Mouse (Mus musculus) embryonic facial prominence, embryonic 12.5 days (tissue): ENCODE data around the gene Itsn1. TPM values are rescaled to one million over a fixed set of nuclear protein-coding genes. Genes with fewer than 3 reads are reported as not detected.

ENCODE experiments used
- ATAC-seq: fragments of 200-750 bp; cut with Nextera tagmentation; 2 replicates; pipeline ENCODE4 v1.8.0; 2017; ENCODE audit not compliant: insufficient number of reproducible peaks, insufficient read depth, low FRiP score, low TSS enrichment
- H3K27ac ChIP-seq: fragments of 300-500 bp; sonication (generic); 2 replicates; pipeline ENCODE4 v1.5.1; 2016; ENCODE audit warnings: mild to moderate bottlenecking
- H3K27me3 ChIP-seq: fragments of 300-500 bp; sonication (generic); 2 replicates; pipeline ENCODE4 v1.6.1; 2016; ENCODE audit warnings: mild to moderate bottlenecking, moderate library complexity
- H3K36me3 ChIP-seq: fragments of 300-500 bp; sonication (generic); 2 replicates; pipeline ENCODE4 v1.6.1; 2016; ENCODE audit warnings: mild to moderate bottlenecking
- H3K4me1 ChIP-seq: fragments of 300-500 bp; sonication (generic); 2 replicates; pipeline ENCODE4 v1.6.1; 2016
- H3K4me2 ChIP-seq: fragments of 300-500 bp; sonication (generic); replicated peaks from 2 replicates; pipeline ENCODE4 v1.6.1; 2016; ENCODE audit warnings: mild to moderate bottlenecking, moderate library complexity
- H3K4me3 ChIP-seq: fragments of 300-500 bp; sonication (generic); 2 replicates; pipeline ENCODE4 v1.5.1; 2016; ENCODE audit warnings: mild to moderate bottlenecking
- H3K9ac ChIP-seq: fragments of 300-500 bp; sonication (generic); 2 replicates; pipeline ENCODE4 v1.6.1; 2016; ENCODE audit warnings: mild to moderate bottlenecking, moderate library complexity
- H3K9me3 ChIP-seq: fragments of 300-500 bp; sonication (generic); 2 replicates; pipeline ENCODE4 v1.6.1; 2016; ENCODE audit warnings: mild to moderate bottlenecking, moderate library complexity
- WGBS: fragments of 180-500 bp; shearing (Covaris S2); methylation state at CpG from one replicate; pipeline ENCODE4 v1.1.7; 2016; 5-methylcytosine and 5-hydroxymethylcytosine counted together
- microRNA-seq: library from miRNA; unstranded; fragments of <30 nt; microRNA quantifications from one replicate; pipeline ENCODE4, GENCODE M21; 2017
- polyA plus RNA-seq: library from polyadenylated mRNA; unstranded; fragments of >200 nt; fragmentation: Nextera tagmentation; extraction: Ambion mirVana; gene quantifications from 2 replicates; pipeline ENCODE4 v1.2.1, GENCODE M21; 2016

The Itsn1 gene
- polyA plus RNA-seq, 1 experiment from 2014 or later: 43.2 TPM

DNA sequence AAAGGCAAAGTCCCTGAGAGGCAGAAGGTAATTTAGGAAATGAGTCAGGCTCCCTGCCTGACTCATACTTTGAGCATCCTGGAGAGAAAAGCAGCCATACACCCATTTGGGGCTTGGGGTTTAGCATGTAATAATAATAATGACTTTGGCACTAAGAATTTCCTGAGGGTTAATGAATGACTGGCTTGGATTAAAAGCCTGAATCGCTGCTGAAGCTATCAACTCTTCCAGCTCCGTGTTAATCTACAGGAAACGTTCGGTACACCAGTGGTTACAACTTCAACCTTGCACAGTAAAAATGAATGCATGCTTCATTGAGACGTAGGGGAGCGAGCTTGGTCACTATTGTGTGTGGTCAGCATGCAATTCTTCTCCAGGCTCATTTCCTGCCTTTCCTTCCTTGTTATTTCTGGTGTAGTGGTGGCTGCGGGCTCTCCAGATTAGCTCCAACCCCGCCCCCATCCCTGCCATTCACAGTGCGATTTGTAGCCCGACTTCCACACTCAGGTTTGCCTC is 240.5 kb downstream of the Itsn1 start:
- Histone ChIP-seq H3K27me3 (no peaks in the 10 kb centered on the region), H3K9me3 (no peaks in the 10 kb centered on the region), H3K9ac (no peak overlapping the region), H3K4me1 (no peaks in the 10 kb centered on the region), H3K4me2 (no peak overlapping the region), H3K4me3 (no peak overlapping the region), H3K36me3 (no peaks in the 10 kb centered on the region), H3K27ac (no peak overlapping the region)
- 55% methylated on average over 10 of the region's 10 CpGs for WGBS
- ATAC-seq: no peak

Small RNAs within 50 kb of the gene (microRNA-seq; reads per million reads assigned to microRNA genes)
- not detected for gene Gm27773

Other genes with a start within 250 kb of the Itsn1 start
- 69.3 and 71.6 TPM in 2 replicates for gene Ifnar1, start 244.0 kb upstream of the Itsn1 start, polyA plus RNA-seq
- gene Ifngr2, start 182.2 kb upstream of the Itsn1 start, polyA plus RNA-seq: 47.5 and 48.9 TPM in 2 replicates
- 31.2 and 31.4 TPM in 2 replicates for gene Tmem50b, start 131.5 kb upstream of the Itsn1 start, polyA plus RNA-seq
- gene Dnajc28, start 110.3 kb upstream of the Itsn1 start, polyA plus RNA-seq: 4.8 and 5.4 TPM in 2 replicates
- gene Gart, start 82.3 kb upstream of the Itsn1 start, polyA plus RNA-seq: 121 and 133 TPM in 2 replicates
- 156 and 160 TPM in 2 replicates for gene Son, start 81.8 kb upstream of the Itsn1 start, polyA plus RNA-seq
- 32.7 and 32.8 TPM in 2 replicates for gene Donson, start 40.5 kb upstream of the Itsn1 start, polyA plus RNA-seq
- gene Cryzl1, start 306 bp upstream of the Itsn1 start, polyA plus RNA-seq: 69.1 and 70.1 TPM in 2 replicates